Mouse (Mus musculus): ENCODE measurements around the gene Nr6a1. TPM values are rescaled to one million over a fixed set of nuclear protein-coding genes. Genes with fewer than 3 reads are reported as not detected.

Gene Nr6a1
- polyA plus RNA-seq, 1 experiment = 1.8 TPM

DNA sequence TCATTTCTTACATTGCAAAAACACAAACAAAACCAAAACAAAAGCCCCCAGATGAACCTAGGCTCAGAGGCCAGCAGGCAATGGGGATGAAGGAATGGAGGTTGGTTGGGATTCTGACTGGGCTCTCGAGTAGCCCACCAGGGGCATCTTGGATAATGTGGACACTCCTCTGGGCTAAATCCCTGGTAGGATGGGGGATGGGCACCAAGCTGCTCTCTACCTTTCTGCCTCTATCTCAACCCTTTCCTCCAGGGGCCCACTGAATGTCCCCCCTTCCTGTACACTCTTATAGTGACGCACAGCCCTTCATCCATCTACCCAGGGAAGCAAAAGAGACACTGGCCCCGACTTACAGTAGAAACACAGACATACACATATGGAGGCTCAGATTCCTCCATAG lies 213.9 kb downstream of the Nr6a1 start:
- no peaks in the 10 kb centered on the region for H3K36me3 ChIP-seq (ENCODE audit: control insufficient read depth, insufficient read depth)
- no peak overlapping the region for H3K4me3 ChIP-seq
- no peak for TF ChIP-seq SRF (IDR thresholded peaks at IDR 0.05; ENCODE audit: control insufficient read depth, insufficient read length, low read depth)
- no peak for TF ChIP-seq POLR2AphosphoS2 (IDR thresholded peaks at IDR 0.05; ENCODE audit: insufficient read length, low read depth)
- TF ChIP-seq E2F4 (IDR thresholded peaks at IDR 0.05; ENCODE audit: insufficient read depth) = no peak
- no peak for TF ChIP-seq TCF3 (IDR thresholded peaks at IDR 0.05; ENCODE audit: insufficient read length, low read depth)
- no peak for TF ChIP-seq CEBPB (IDR thresholded peaks at IDR 0.05; ENCODE audit: insufficient read depth, poor library complexity, severe bottlenecking)
- no peak for TF ChIP-seq USF1 (IDR thresholded peaks at IDR 0.05; ENCODE audit: low read depth)
- TF ChIP-seq MAX (IDR thresholded peaks at IDR 0.05; ENCODE audit: low read depth) = no peak
- TF ChIP-seq TCF12 (IDR thresholded peaks at IDR 0.05; ENCODE audit: insufficient read depth, poor library complexity, severe bottlenecking) = no peak
- TF ChIP-seq MYOG (IDR thresholded peaks at IDR 0.05; ENCODE audit: control insufficient read depth in 1 of 3, insufficient read depth in 1 of 3, insufficient read length in 2 of 3, low read depth in 2 of 3) = no peak
- TF ChIP-seq MYOD1 (IDR thresholded peaks at IDR 0.05; ENCODE audit: control insufficient read depth in 1 of 3, insufficient read length in 2 of 3, low read depth in 2 of 3) = no peak
- TF ChIP-seq POLR2A (IDR thresholded peaks at IDR 0.05; ENCODE audit: insufficient read length, low read depth) = no peak
- no peak for TF ChIP-seq REST (IDR thresholded peaks at IDR 0.05; ENCODE audit: insufficient read depth, insufficient read length)
- H3K79me2 ChIP-seq (ENCODE audit: control insufficient read depth, insufficient read depth) = no peaks in the 10 kb centered on the region
- peaks cover 24% of the 10 kb centered on the region for H3K27me3 ChIP-seq (ENCODE audit: control insufficient read depth, insufficient read depth, insufficient read length)
- H3K4me2 ChIP-seq (ENCODE audit: low read depth) = peak overlapping the region; percentile 22
- no peak overlapping the region for H3ac ChIP-seq (ENCODE audit: control insufficient read depth, insufficient read length)

DNA sequence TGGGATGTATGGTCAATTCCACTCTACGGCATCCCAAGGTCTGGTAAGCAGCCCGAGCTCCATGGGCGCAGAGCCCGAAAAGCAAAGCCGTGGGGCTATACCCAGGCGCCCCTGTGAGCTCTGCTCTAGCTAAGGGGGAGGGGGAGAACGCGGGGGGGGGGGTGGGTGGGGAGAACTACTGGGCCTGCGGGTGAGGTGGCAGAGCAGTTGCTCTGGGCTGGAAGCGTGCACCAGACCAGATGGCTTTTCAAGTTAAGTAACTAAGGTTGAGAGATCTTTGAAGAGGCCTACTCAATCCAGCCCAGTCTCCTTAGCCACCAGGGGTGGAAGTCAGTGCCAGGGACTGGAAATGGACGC lies 214.7 kb downstream of the Nr6a1 start:
- Histone ChIP-seq H3ac (ENCODE audit: control insufficient read depth, insufficient read length) (no peak overlapping the region), H3K36me3 (ENCODE audit: control insufficient read depth, insufficient read depth) (no peaks in the 10 kb centered on the region), H3K4me3 (no peak overlapping the region), H3K27me3 (ENCODE audit: control insufficient read depth, insufficient read depth, insufficient read length) (peaks cover 33% of the 10 kb centered on the region), H3K79me2 (ENCODE audit: control insufficient read depth, insufficient read depth) (no peaks in the 10 kb centered on the region), H3K4me2 (ENCODE audit: low read depth) (no peak overlapping the region)
- TF ChIP-seq MYOD1 (IDR thresholded peaks at IDR 0.05; ENCODE audit: control insufficient read depth in 1 of 3, insufficient read length in 2 of 3, low read depth in 2 of 3) (no peak), E2F4 (IDR thresholded peaks at IDR 0.05; ENCODE audit: insufficient read depth) (no peak), TCF12 (IDR thresholded peaks at IDR 0.05; ENCODE audit: insufficient read depth, poor library complexity, severe bottlenecking) (no peak), REST (IDR thresholded peaks at IDR 0.05; ENCODE audit: insufficient read depth, insufficient read length) (no peak), SRF (IDR thresholded peaks at IDR 0.05; ENCODE audit: control insufficient read depth, insufficient read length, low read depth) (no peak), POLR2A (IDR thresholded peaks at IDR 0.05; ENCODE audit: insufficient read length, low read depth) (no peak), MYOG (IDR thresholded peaks at IDR 0.05; ENCODE audit: control insufficient read depth in 1 of 3, insufficient read depth in 1 of 3, insufficient read length in 2 of 3, low read depth in 2 of 3) (no peak), MAX (IDR thresholded peaks at IDR 0.05; ENCODE audit: low read depth) (no peak), POLR2AphosphoS2 (IDR thresholded peaks at IDR 0.05; ENCODE audit: insufficient read length, low read depth) (no peak), USF1 (IDR thresholded peaks at IDR 0.05; ENCODE audit: low read depth) (no peak), CEBPB (IDR thresholded peaks at IDR 0.05; ENCODE audit: insufficient read depth, poor library complexity, severe bottlenecking) (no peak), TCF3 (IDR thresholded peaks at IDR 0.05; ENCODE audit: insufficient read length, low read depth) (no peak)

DNA sequence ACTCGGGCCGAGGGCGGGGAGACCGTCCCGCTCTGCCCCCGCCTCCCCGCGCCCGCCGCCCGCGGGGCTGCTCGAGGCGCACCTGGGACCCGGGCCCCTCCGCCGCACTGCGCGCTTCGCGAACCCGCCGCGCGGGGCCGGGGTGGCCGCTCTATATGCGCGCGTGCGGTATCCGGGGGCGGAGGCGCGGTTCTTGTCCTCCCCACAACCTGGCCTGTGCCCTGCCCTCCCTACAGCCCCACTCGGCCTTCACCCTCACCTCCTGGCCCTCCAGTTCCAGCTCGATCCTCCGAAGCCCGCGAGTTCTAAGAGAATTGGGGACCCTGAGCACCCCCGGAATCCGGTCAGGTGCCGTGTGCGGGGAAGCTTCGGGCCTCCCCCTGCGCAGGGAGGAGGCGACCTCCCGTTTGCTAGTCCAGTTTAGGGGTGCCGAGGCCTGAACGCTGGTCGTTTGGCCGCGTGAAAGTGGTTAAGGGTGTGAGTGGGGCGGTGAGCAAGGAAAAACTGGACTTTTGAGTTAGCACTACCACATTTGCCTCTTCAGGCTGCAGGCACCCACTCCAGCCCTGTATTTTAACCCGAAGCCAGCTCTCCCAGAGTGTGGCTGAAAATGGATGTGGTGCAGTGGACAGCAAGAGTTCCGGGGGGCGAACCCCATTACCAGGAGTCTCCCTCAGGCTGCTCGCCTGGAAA lies 215.3 kb downstream of the Nr6a1 start:
- Histone ChIP-seq H3ac (ENCODE audit: control insufficient read depth, insufficient read length) (no peak overlapping the region), H3K4me2 (ENCODE audit: low read depth) (no peak overlapping the region), H3K27me3 (ENCODE audit: control insufficient read depth, insufficient read depth, insufficient read length) (peaks cover 38% of the 10 kb centered on the region), H3K4me3 (no peak overlapping the region), H3K79me2 (ENCODE audit: control insufficient read depth, insufficient read depth) (no peaks in the 10 kb centered on the region), H3K36me3 (ENCODE audit: control insufficient read depth, insufficient read depth) (no peaks in the 10 kb centered on the region)
- TF ChIP-seq POLR2AphosphoS2 (IDR thresholded peaks at IDR 0.05; ENCODE audit: insufficient read length, low read depth) (no peak), CEBPB (IDR thresholded peaks at IDR 0.05; ENCODE audit: insufficient read depth, poor library complexity, severe bottlenecking) (no peak)

DNA sequence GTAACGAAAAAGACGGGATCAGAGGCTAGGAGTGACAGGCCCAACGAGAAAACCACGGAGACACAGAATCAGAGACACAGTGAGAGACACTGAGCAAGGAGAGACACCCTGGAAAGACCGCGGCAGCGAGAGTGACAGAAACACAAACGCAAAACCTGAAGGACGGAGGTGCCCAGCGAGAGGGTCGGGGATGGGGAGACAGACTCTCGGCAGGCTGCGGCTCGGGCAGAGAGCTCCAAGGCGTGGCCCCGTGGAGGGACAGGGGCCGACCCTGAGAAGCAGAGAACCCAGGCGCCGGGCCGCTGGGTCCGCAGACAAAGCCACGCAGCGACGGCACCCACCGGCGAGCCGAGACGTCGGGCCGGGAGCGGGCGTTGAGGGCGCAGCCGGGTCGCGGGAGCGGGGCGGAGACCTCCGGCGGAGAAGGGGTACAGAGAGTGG lies 216.0 kb downstream of the Nr6a1 start:
- TF ChIP-seq REST (IDR thresholded peaks at IDR 0.05; ENCODE audit: insufficient read depth, insufficient read length) = no peak
- no peak for TF ChIP-seq E2F4 (IDR thresholded peaks at IDR 0.05; ENCODE audit: insufficient read depth)
- no peak for TF ChIP-seq MYOD1 (IDR thresholded peaks at IDR 0.05; ENCODE audit: control insufficient read depth in 1 of 3, insufficient read length in 2 of 3, low read depth in 2 of 3)
- TF ChIP-seq MAX (IDR thresholded peaks at IDR 0.05; ENCODE audit: low read depth) = no peak
- TF ChIP-seq SRF (IDR thresholded peaks at IDR 0.05; ENCODE audit: control insufficient read depth, insufficient read length, low read depth) = no peak
- no peak for TF ChIP-seq POLR2A (IDR thresholded peaks at IDR 0.05; ENCODE audit: insufficient read length, low read depth)
- no peak for TF ChIP-seq USF1 (IDR thresholded peaks at IDR 0.05; ENCODE audit: low read depth)
- no peak for TF ChIP-seq MYOG (IDR thresholded peaks at IDR 0.05; ENCODE audit: control insufficient read depth in 1 of 3, insufficient read depth in 1 of 3, insufficient read length in 2 of 3, low read depth in 2 of 3)
- no peak for TF ChIP-seq TCF3 (IDR thresholded peaks at IDR 0.05; ENCODE audit: insufficient read length, low read depth)
- TF ChIP-seq TCF12 (IDR thresholded peaks at IDR 0.05; ENCODE audit: insufficient read depth, poor library complexity, severe bottlenecking) = no peak
- no peak for TF ChIP-seq POLR2AphosphoS2 (IDR thresholded peaks at IDR 0.05; ENCODE audit: insufficient read length, low read depth)
- no peak for TF ChIP-seq CEBPB (IDR thresholded peaks at IDR 0.05; ENCODE audit: insufficient read depth, poor library complexity, severe bottlenecking)
- Histone ChIP-seq H3K79me2 (ENCODE audit: control insufficient read depth, insufficient read depth) (no peaks in the 10 kb centered on the region), H3K27me3 (ENCODE audit: control insufficient read depth, insufficient read depth, insufficient read length) (peaks cover 45% of the 10 kb centered on the region), H3K36me3 (ENCODE audit: control insufficient read depth, insufficient read depth) (no peaks in the 10 kb centered on the region), H3K4me2 (ENCODE audit: low read depth) (no peak overlapping the region), H3K4me3 (no peak overlapping the region), H3ac (ENCODE audit: control insufficient read depth, insufficient read length) (no peak overlapping the region)

Data from myocyte (in vitro differentiated cells).